In the genomic region with DNA sequence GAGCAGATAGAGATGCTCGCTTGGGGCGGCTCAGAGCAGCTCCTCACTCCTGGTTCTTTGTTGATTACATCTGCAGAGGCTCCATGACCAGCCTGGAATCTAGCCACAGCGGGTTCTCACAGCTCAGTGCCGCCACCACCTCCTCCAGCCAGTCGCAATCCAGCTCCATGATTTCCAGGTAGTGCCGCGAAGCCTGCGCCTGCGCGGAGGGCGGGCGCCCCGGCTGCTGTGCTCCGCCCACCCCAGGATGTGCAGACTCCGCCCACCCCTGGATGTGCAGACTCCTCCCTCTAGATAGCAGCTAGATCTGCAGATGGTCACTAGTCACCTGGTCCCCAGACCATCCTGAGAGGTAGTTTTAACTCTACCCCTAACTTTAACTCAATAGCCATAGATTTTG, we compare ENCODE assay signal across 10 mouse cellular contexts. TPM values are rescaled to one million over a fixed set of nuclear protein-coding genes. Genes with fewer than 3 reads are reported as not detected.
DNase-seq lines count a peak whose midpoint lies in the region; ATAC-seq and TF ChIP-seq lines count a peak whose summit lies in the region.
"Had no signal": no experiment of that assay in that cellular context is flagged by ENCODE, and none has a peak within 500 bp of the region (broad histone marks: within the 10 kb centered on the region; RNA-seq: fewer than 3 reads in every experiment).

No protein-coding gene starts in this region.

- intact Hi-C loops in gastrocnemius, postnatal 14 days (cut with DNase I; ENCODE audit: low total_unique reads): no loop called here

- H3K27me3 ChIP-seq in forebrain, embryonic 10.5 days (ENCODE audit: poor library complexity, severe bottlenecking): 0 out of 2 replicates have a peak, but pooled peaks cover 8% of the 10 kb centered on the region
- no peaks in the 10 kb centered on the region for H3K27me3 ChIP-seq in forebrain, embryonic 16.5 days (replicated peaks; ENCODE audit: control insufficient read depth, insufficient read depth, low read length)
- no peaks in the 10 kb centered on the region for H3K27me3 ChIP-seq in hindbrain, embryonic 12.5 days
- H3K27me3 ChIP-seq in liver, embryonic 11.5 days (replicated peaks; ENCODE audit: control insufficient read depth, insufficient read depth, low read length): no peaks in the 10 kb centered on the region

- peak overlapping the region; percentile 71 for H3K27ac ChIP-seq in forebrain, embryonic 10.5 days
- no peak overlapping the region for H3K27ac ChIP-seq in forebrain, embryonic 16.5 days (ENCODE audit: low read length)
- peak overlapping the region; percentile 68 for H3K27ac ChIP-seq in ES-E14 (ENCODE audit: insufficient read depth, low read depth, low read length, poor library complexity, severe bottlenecking)
- 0 out of 2 replicates have a peak overlapping the region, but pooled peaks have one; percentile 44 for H3K27ac ChIP-seq in hindbrain, embryonic 12.5 days
- no peak overlapping the region for H3K27ac ChIP-seq in liver, embryonic 11.5 days (ENCODE audit: low read depth, low read length)
- H3K27ac ChIP-seq: embryonic facial prominence, embryonic 12.5 days; macrophage had no signal

- in situ Hi-C loops in ES-E14 (cut with MboI; ENCODE audit: low sequenced_read_pairs in 2 of 2, unreplicated experiment in 2 of 2): no loop called here

- WGBS in forebrain, embryonic 10.5 days: 6% methylated on average over 13 of the region's 15 CpGs
- WGBS in forebrain, embryonic 16.5 days: 11% methylated on average over 13 of the region's 15 CpGs
- WGBS in hindbrain, embryonic 12.5 days: 7% methylated on average over 13 of the region's 15 CpGs
- WGBS in liver, embryonic 11.5 days: 32% methylated on average over 15 of the region's 15 CpGs

- no peak overlapping the region for H3K4me2 ChIP-seq in forebrain, embryonic 16.5 days (ENCODE audit: low read length)
- no peak overlapping the region for H3K4me2 ChIP-seq in hindbrain, embryonic 12.5 days (replicated peaks)
- H3K4me2 ChIP-seq in liver, embryonic 11.5 days: no peak overlapping the region
- H3K4me2 ChIP-seq: embryonic facial prominence, embryonic 12.5 days had no signal

- H3K36me3 ChIP-seq in forebrain, embryonic 10.5 days (replicated peaks): peaks cover 74% of the 10 kb centered on the region
- H3K36me3 ChIP-seq in forebrain, embryonic 16.5 days (ENCODE audit: control insufficient read depth, insufficient read depth): peaks cover 21% of the 10 kb centered on the region; the same call in 1 of the 2 replicates
- peaks cover 40% of the 10 kb centered on the region for H3K36me3 ChIP-seq in ES-E14 (ENCODE audit: control insufficient read depth, insufficient read depth, low read length, poor library complexity, severe bottlenecking)
- peaks cover 77% of the 10 kb centered on the region for H3K36me3 ChIP-seq in hindbrain, embryonic 12.5 days
- H3K36me3 ChIP-seq in liver, embryonic 11.5 days (ENCODE audit: control insufficient read depth, insufficient read depth, low read length): peaks cover 5% of the 10 kb centered on the region; the same call in 1 of the 2 replicates

- no peaks in the 10 kb centered on the region for H3K9me3 ChIP-seq in forebrain, embryonic 10.5 days
- no peaks in the 10 kb centered on the region for H3K9me3 ChIP-seq in forebrain, embryonic 16.5 days (ENCODE audit: control insufficient read depth, low read length)
- H3K9me3 ChIP-seq in ES-E14 (ENCODE audit: control insufficient read depth, insufficient read depth, low read depth, low read length): no peaks in the 10 kb centered on the region
- H3K9me3 ChIP-seq in hindbrain, embryonic 12.5 days (replicated peaks): no peaks in the 10 kb centered on the region
- H3K9me3 ChIP-seq in liver, embryonic 11.5 days (ENCODE audit: control insufficient read depth, low read length): no peaks in the 10 kb centered on the region
- H3K9me3 ChIP-seq: embryonic facial prominence, embryonic 12.5 days had no signal

- peak overlapping the region; percentile 33 for H3K4me3 ChIP-seq in forebrain, embryonic 10.5 days
- no peak overlapping the region for H3K4me3 ChIP-seq in forebrain, embryonic 16.5 days (replicated peaks; ENCODE audit: low read length)
- peak overlapping the region; percentile 26 to 42; a peak in 3 of 4 replicates for H3K4me3 ChIP-seq in ES-E14 (ENCODE audit: insufficient read depth in 1 of 2, low read depth in 1 of 2, low read length in 2 of 2, poor library complexity in 1 of 2, severe bottlenecking in 1 of 2)
- no peak overlapping the region for H3K4me3 ChIP-seq in hindbrain, embryonic 12.5 days
- no peak overlapping the region for H3K4me3 ChIP-seq in liver, embryonic 11.5 days (ENCODE audit: low read depth, low read length)
- H3K4me3 ChIP-seq: embryonic facial prominence, embryonic 12.5 days had no signal

- peak; percentile 82 for DNase-seq in forebrain, embryonic 10.5 days (ENCODE audit: extremely low spot score, low spot score)
- DNase-seq in ES-E14 (ENCODE audit: low read depth, low spot score): peak; percentile 84
- peak; percentile 62 for DNase-seq in liver, embryonic 11.5 days (ENCODE audit: low spot score)
- DNase-seq in gastrocnemius, postnatal 14 days: no peak
- DNase-seq in layer of hippocampus, postnatal 36 days: no peak
- no peak for DNase-seq in T-cell, adult 2 months (ENCODE audit: low spot score)

- H3K9ac ChIP-seq in forebrain, embryonic 16.5 days (replicated peaks; ENCODE audit: low read depth, low read length): no peak overlapping the region
- peak overlapping the region; percentile 67; the same call in 1 of the 2 replicates for H3K9ac ChIP-seq in ES-E14 (ENCODE audit: insufficient read depth, low read depth, low read length, poor library complexity, severe bottlenecking)
- H3K9ac ChIP-seq in hindbrain, embryonic 12.5 days: no peak overlapping the region
- no peak overlapping the region for H3K9ac ChIP-seq in liver, embryonic 11.5 days (ENCODE audit: low read depth, low read length)
- H3K9ac ChIP-seq: embryonic facial prominence, embryonic 12.5 days had no signal

- no peak for ATAC-seq in forebrain, embryonic 16.5 days
- no peak for ATAC-seq in hindbrain, embryonic 12.5 days (ENCODE audit: low FRiP score)
- ATAC-seq in liver, embryonic 11.5 days (replicated peaks; ENCODE audit: low FRiP score): peak; percentile 33; the same call in 1 of the 2 replicates

- H3K4me1 ChIP-seq in forebrain, embryonic 10.5 days: peaks cover 39% of the 10 kb centered on the region
- peaks cover 23% of the 10 kb centered on the region for H3K4me1 ChIP-seq in forebrain, embryonic 16.5 days (replicated peaks; ENCODE audit: control insufficient read depth, insufficient read depth, low read length)
- H3K4me1 ChIP-seq in ES-E14 (ENCODE audit: control insufficient read depth in 2 of 2, insufficient read depth in 2 of 2, low read length in 2 of 2, poor library complexity in 1 of 2): peaks cover 0 to 17% of the 10 kb centered on the region in 2 experiments; a peak in 2 of 4 replicates
- H3K4me1 ChIP-seq in hindbrain, embryonic 12.5 days: peaks cover 15% of the 10 kb centered on the region
- peaks cover 7% of the 10 kb centered on the region for H3K4me1 ChIP-seq in liver, embryonic 11.5 days (replicated peaks; ENCODE audit: control insufficient read depth, insufficient read depth, low read length)

TF ChIP-seq in ES-E14, 5 proteins besides CTCF, POLR2A, EP300 and RAD21:
- TF ChIP-seq ZC3H11A (IDR thresholded peaks at IDR 0.05; ENCODE audit: borderline replicate concordance, low read depth, low read length): no peak
- TF ChIP-seq ZNF384 (IDR thresholded peaks at IDR 0.05; ENCODE audit: low read depth, low read length): no peak

RNA-seq across cellular contexts. Expression of gene Sec14l1, which starts 41.8 kb away (rescaled TPM):
- 44.3 and 46.7 TPM in 2 replicates for polyA plus RNA-seq in forebrain, embryonic 10.5 days (2016; fragmentation: Nextera tagmentation; extraction: Ambion mirVana)
- polyA plus RNA-seq in forebrain, embryonic 16.5 days (2015; fragmentation: Nextera tagmentation; extraction: Ambion mirVana): 76.9 and 83.7 TPM in 2 replicates
- total RNA-seq in ES-E14 (2012; rRNA removed): 36.7 and 43.6 TPM in 2 replicates
- 76.2 and 77.6 TPM in 2 replicates for polyA plus RNA-seq in hindbrain, embryonic 12.5 days (2016; fragmentation: Nextera tagmentation; extraction: Ambion mirVana)
- 20.9 and 22.8 TPM in 2 replicates for polyA plus RNA-seq in liver, embryonic 11.5 days (2014; fragmentation: Nextera tagmentation; extraction: Ambion mirVana)
- 10 to 100 TPM; 58.1 to 58.7 TPM for total RNA-seq in gastrocnemius, postnatal 14 days (2021)
- 100 to 1,000 TPM; 227 to 241 TPM for total RNA-seq in layer of hippocampus, postnatal 36 days (2021)

RNA-seq across cellular contexts. Expression of gene Sept9, which starts 42.7 kb away (rescaled TPM):
- 206 and 211 TPM in 2 replicates for polyA plus RNA-seq in forebrain, embryonic 10.5 days (2016; fragmentation: Nextera tagmentation; extraction: Ambion mirVana)
- polyA plus RNA-seq in forebrain, embryonic 16.5 days (2015; fragmentation: Nextera tagmentation; extraction: Ambion mirVana): 120 and 128 TPM in 2 replicates
- total RNA-seq in ES-E14 (2012; rRNA removed): 57.1 and 65.7 TPM in 2 replicates
- 165 and 179 TPM in 2 replicates for polyA plus RNA-seq in hindbrain, embryonic 12.5 days (2016; fragmentation: Nextera tagmentation; extraction: Ambion mirVana)
- 111 and 117 TPM in 2 replicates for polyA plus RNA-seq in liver, embryonic 11.5 days (2014; fragmentation: Nextera tagmentation; extraction: Ambion mirVana)
- 10 to 100 TPM; 27.2 to 34.0 TPM for total RNA-seq in gastrocnemius, postnatal 14 days (2021)
- 100 to 1,000 TPM; 106 to 110 TPM for total RNA-seq in layer of hippocampus, postnatal 36 days (2021)

Comparison
In these comparisons a context has a peak if more than half of its experiments do, and no peak if none do; other contexts are left out.
1. H3K27ac ChIP-seq: peak in forebrain, embryonic 10.5 days (single experiment), ES-E14 (single experiment) and hindbrain, embryonic 12.5 days (single experiment); none in forebrain, embryonic 16.5 days (single experiment) and liver, embryonic 11.5 days (single experiment).
2. H3K4me3 ChIP-seq: peak in forebrain, embryonic 10.5 days (single experiment) and ES-E14 (2 of 2); none in forebrain, embryonic 16.5 days (single experiment), hindbrain, embryonic 12.5 days (single experiment) and liver, embryonic 11.5 days (single experiment).
3. DNase-seq: peak in forebrain, embryonic 10.5 days (single experiment), ES-E14 (single experiment) and liver, embryonic 11.5 days (single experiment); none in gastrocnemius, postnatal 14 days (single experiment), layer of hippocampus, postnatal 36 days (0 of 2) and T-cell, adult 2 months (single experiment).